Comparison of ENCODE assay signal across 19 mouse cellular contexts in genomic region chr19:29126347-29127015, GRCm38 (mm10). TPM values are rescaled to one million over a fixed set of nuclear protein-coding genes. Genes with fewer than 3 reads are reported as not detected.
A peak's percentile ranks its signal among the peaks of the same experiment; 100 is the strongest.
DNase-seq lines count a peak whose midpoint lies in the region; ATAC-seq and TF ChIP-seq lines count a peak whose summit lies in the region.
"Had no signal": no experiment of that assay in that cellular context is flagged by ENCODE, and none has a peak within 500 bp of the region (broad histone marks: within the 10 kb centered on the region; RNA-seq: fewer than 3 reads in every experiment).

No protein-coding gene starts in this region.

- H3K27me3 ChIP-seq in liver, embryonic 14.5 days (ENCODE audit: control insufficient read depth, insufficient read depth, low read length), result no peaks in the 10 kb centered on the region
- H3K27me3 ChIP-seq in heart, embryonic 12.5 days (replicated peaks), result no peaks in the 10 kb centered on the region
- H3K27me3 ChIP-seq: CH12.LX; embryonic facial prominence, embryonic 13.5 days; hindbrain, embryonic 15.5 days; Patski had no signal

- DNase-seq in fat pad, adult 2 months (ENCODE audit: extremely low read depth, low read depth, low spot score), result peak; percentile 33
- peak in 1 of 3 experiments; percentile 38 for DNase-seq in liver, embryonic 14.5 days (ENCODE audit: low read depth in 3 of 3, low spot score in 3 of 3)
- DNase-seq in yolk sac, embryonic 10.5 days (ENCODE audit: low spot score), result peak; percentile 40
- DNase-seq in layer of hippocampus, adult 11-12 months (ENCODE audit: low spot score), result no peak
- DNase-seq: cerebellum, adult 11-12 months; cerebellum, adult 9-10 months; cerebellum, postnatal 25 days; gastrocnemius, postnatal 10 days; heart, adult 18-20 months; heart, postnatal 36 days had no signal

- no peak overlapping the region for H3K9ac ChIP-seq in liver, embryonic 14.5 days (replicated peaks)
- no peak overlapping the region for H3K9ac ChIP-seq in heart, embryonic 12.5 days
- H3K9ac ChIP-seq: embryonic facial prominence, embryonic 13.5 days; hindbrain, embryonic 15.5 days had no signal

- no peaks in the 10 kb centered on the region for H3K9me3 ChIP-seq in liver, embryonic 14.5 days (ENCODE audit: control insufficient read depth, low read length)
- no peaks in the 10 kb centered on the region for H3K9me3 ChIP-seq in heart, embryonic 12.5 days (replicated peaks)
- H3K9me3 ChIP-seq: embryonic facial prominence, embryonic 13.5 days; hindbrain, embryonic 15.5 days had no signal

- no peak for TF ChIP-seq EP300 in liver, embryonic 14.5 days (IDR thresholded peaks at IDR 0.05; ENCODE audit: low read depth)

- H3K4me2 ChIP-seq in liver, embryonic 14.5 days (ENCODE audit: low read depth), result no peak overlapping the region
- no peak overlapping the region for H3K4me2 ChIP-seq in heart, embryonic 12.5 days
- H3K4me2 ChIP-seq: embryonic facial prominence, embryonic 13.5 days; heart, embryonic 11.5 days; hindbrain, embryonic 15.5 days had no signal

- TF ChIP-seq CTCF in liver, embryonic 14.5 days (IDR thresholded peaks at IDR 0.05; ENCODE audit: low read depth), result no peak

- H3K27ac ChIP-seq in liver, embryonic 14.5 days, result peak overlapping the region; percentile 32
- no peak overlapping the region for H3K27ac ChIP-seq in heart, embryonic 12.5 days (ENCODE audit: poor library complexity, severe bottlenecking)
- H3K27ac ChIP-seq: embryonic facial prominence, embryonic 13.5 days; hindbrain, embryonic 15.5 days had no signal

- ATAC-seq in erythroblast, adult 5-6 weeks (replicated peaks; ENCODE audit: low FRiP score, poor library complexity, severe bottlenecking), result 0 out of 2 replicates have a peak, but pooled peaks have one; percentile 17
- peak; percentile 42 for ATAC-seq in liver, embryonic 14.5 days (ENCODE audit: insufficient read depth)
- ATAC-seq in heart, embryonic 12.5 days (ENCODE audit: insufficient number of reproducible peaks, low FRiP score), result no peak
- ATAC-seq: activated CD4-positive, CD25-positive, alpha-beta regulatory T cell, adult 4 months; forebrain, embryonic 16.5 days; Patski had no signal

- 78% methylated on average over 12 of the region's 12 CpGs for WGBS in liver, embryonic 14.5 days (ENCODE audit: insufficient replicate concordance)
- WGBS in heart, embryonic 12.5 days, result 94% methylated on average over 12 of the region's 12 CpGs

- H3K4me1 ChIP-seq in liver, embryonic 14.5 days (replicated peaks; ENCODE audit: control insufficient read depth in 2 of 2, insufficient read depth in 2 of 2, low read length in 1 of 2), result peaks cover 0 to 2% of the 10 kb centered on the region in 2 experiments; a peak in 1 of 4 replicates
- H3K4me1 ChIP-seq in heart, embryonic 12.5 days (replicated peaks), result no peaks in the 10 kb centered on the region; the same call in 1 of the 2 replicates
- H3K4me1 ChIP-seq: hindbrain, embryonic 15.5 days had no signal

- peak overlapping the region; percentile 32 to 33; a peak in 3 of 4 replicates for H3K4me3 ChIP-seq in liver, embryonic 14.5 days (ENCODE audit: insufficient read depth in 1 of 2, low read depth in 2 of 2, low read length in 2 of 2)
- no peak overlapping the region for H3K4me3 ChIP-seq in heart, embryonic 12.5 days
- H3K4me3 ChIP-seq: embryonic facial prominence, embryonic 13.5 days; hindbrain, embryonic 15.5 days had no signal

- H3K36me3 ChIP-seq in liver, embryonic 14.5 days (replicated peaks; ENCODE audit: control insufficient read depth, insufficient read depth, low read depth), result peaks cover 38% of the 10 kb centered on the region
- peaks cover 64% of the 10 kb centered on the region for H3K36me3 ChIP-seq in heart, embryonic 12.5 days

RNA-seq across cellular contexts. Expression of gene Rcl1, which starts 25.3 kb away (rescaled TPM):
- 22.9 and 35.7 TPM in 2 replicates for total RNA-seq in erythroblast, adult 5-6 weeks (2015; ENCODE audit: low replicate concordance)
- 47.8 and 63.0 TPM in 2 replicates for total RNA-seq in erythroblast, adult 5-6 weeks (2017; ENCODE audit: low replicate concordance)
- 22.3 and 31.4 TPM in 2 replicates for polyA plus RNA-seq in liver, embryonic 14.5 days (2012; rRNA removed)
- 52.1 and 54.8 TPM in 2 replicates for polyA plus RNA-seq in liver, embryonic 14.5 days (2014; fragmentation: Nextera tagmentation; extraction: Ambion mirVana)
- polyA plus RNA-seq in heart, embryonic 12.5 days (2016; fragmentation: Nextera tagmentation; extraction: Ambion mirVana), result 21.7 and 22.6 TPM in 2 replicates
